Mouse (Mus musculus) brain, embryonic 18.5 days (tissue): Measurements from ENCODE around the gene Wipi1.

Source experiments
- DNase-seq: peaks from one replicate; pipeline ENCODE4 v3.0.0-alpha.2; 2012; ENCODE audit warnings: low read depth, low spot score

Wipi1 gene

DNA sequence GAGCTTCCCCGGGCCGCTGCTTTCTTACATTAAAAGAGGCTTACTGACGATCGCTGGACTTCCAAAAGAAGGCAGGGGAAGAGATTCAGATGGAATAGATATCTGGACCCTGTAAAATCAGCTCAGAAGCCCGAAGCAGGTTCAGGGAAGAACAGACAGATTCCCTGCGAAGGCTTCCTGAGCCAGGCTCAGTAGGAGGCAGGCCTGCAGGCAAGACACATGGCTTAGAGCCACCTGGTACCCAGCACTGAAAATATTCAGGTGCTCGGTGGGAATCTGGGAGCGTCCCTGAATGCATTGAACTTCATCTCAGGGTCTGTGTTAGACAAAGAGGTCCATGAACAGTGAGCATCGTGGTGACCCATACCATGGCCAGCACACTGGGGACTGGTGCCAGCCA, 31.8 kb downstream of the Wipi1 start:
- no peak for DNase-seq

DNA sequence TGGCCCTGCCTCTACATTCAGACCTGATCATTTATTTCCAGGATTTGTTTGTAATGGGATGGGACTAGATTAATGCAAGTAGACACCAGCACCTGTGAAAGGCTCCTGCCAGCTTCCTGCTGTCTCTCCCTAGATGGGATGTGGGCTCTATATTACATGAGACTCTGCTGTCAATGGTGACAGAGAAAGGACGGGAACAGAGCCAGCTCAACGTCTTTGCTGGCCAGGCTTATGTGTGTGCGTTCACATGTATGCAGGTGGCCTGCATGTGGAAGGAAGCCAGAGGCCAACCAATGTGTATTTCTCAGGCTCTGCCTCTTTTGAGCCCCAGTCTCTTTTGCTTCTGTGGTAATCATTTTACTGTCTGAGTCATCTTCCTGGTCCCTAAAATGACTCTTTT, 33.2 kb downstream of the Wipi1 start:
- DNase-seq: no peak

DNA sequence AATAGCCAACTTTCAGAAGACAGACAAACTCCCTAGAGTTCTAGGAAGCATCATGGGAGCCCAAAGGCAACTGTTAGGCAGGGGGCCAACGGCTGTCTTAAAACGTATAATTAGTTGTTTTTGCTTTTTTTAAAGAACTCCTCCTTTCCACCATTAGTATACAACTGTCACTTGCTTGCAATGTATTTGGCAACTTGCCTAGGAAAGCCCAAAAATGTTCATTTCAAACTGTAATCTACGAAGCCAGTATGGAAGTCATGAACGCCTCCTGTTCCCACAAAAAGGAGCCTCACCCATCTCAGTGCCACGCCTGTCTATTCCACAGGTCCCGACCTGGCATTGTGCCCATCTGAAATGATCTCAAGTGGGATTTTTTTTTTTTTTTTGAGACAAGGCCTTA, 35.9 kb downstream of the Wipi1 start:
- peak; percentile 37 for DNase-seq

DNA sequence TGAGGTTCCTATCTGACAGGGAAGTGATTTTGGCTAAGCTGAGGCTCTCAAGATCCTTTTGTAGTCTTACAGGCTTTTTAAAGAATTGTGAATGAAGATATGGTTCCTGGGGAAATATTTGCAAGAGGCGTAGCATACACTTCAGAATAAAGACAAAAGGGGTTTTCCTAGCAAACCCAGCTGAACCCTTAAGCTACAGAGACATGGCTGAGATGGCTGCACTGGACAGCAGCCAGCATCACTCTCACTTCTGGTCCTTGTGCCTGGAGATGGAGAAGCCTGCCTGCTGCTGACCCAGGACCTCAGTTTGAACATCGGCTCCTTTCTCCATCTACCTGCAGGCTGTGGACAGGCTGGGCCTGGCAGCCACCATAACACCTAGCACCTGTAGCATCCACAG, 37.2 kb downstream of the Wipi1 start:
- no peak for DNase-seq

- no peak for DNase-seq
Measured at GRCm38 (mm10) chr11:109572051-109572450, 39.7 kb downstream of the Wipi1 start.

GRCm38 (mm10) chr11:109569809-109570208, 42.0 kb downstream of the Wipi1 start:
- no peak for DNase-seq

DNA sequence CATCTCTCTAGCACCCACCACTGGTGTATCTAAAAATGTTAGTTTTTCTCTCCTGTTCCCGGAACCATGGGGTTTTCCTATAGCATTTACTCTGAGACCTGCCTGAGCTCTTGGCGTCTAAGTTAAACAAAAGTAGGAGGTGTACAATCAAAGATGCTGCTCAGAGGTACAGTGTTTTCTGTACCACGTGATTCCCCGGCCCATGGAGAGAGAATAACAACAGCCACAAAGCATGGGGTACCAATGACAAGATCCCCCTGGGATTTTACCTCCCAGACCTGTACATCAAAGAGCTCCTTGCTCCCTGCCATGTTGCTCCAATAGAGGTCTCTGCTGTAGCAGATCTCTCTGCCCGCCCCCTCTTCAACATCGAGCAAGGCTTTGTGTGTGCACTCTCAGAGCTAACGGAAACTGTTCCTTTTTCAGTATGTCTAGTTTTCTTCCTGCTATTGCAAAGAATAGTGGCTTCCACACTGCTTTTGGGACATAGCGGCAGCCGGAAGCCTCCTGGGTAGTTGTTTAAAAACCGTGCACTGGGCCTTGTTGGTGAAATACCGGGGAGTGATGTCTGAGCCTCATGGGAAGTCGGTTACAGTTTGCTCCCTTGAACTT, 42.7 kb downstream of the Wipi1 start:
- no peak for DNase-seq

DNA sequence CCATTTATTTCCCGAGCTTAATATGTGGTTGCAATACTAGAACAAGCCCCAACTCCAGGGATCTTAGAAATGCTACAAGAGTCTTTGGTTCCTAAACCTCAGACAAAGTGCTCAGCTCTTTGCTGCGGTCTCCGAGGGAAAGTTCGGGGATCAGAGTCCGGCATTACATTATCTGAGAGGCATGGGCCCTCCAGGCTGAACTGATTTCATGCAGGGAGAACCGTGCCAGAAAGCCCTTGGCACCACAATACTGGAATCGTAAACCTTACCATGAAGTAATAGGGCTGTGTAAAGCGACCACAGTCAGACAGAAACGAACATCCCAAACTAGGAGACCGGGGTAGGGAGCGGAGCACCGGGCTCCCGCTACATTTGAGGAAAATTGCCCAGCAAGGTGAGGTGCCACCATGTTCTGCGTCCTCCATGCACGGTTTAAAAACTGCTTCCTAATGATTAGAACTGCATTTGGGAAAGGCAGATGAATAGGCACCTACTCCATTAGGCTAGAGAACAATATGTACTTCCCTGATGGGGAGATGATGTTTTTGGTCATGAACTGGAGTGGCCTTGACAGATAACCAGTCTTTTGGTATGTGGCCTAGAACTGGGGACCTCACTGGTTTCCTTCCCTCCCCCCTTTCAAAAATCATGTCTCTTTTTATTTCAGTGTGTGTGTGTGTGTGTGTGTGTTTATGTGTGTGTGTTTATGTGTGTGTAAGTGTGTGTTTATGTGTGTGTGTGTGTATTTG, 47.1 kb downstream of the Wipi1 start:
- DNase-seq: no peak

GRCm38 (mm10) chr11:109563708-109564107, 48.1 kb downstream of the Wipi1 start:
- no peak for DNase-seq

GRCm38 (mm10) chr11:109561445-109561844, 50.3 kb downstream of the Wipi1 start:
- DNase-seq: no peak

- no peak for DNase-seq
Measured at GRCm38 (mm10) chr11:109560793-109561257, 50.9 kb downstream of the Wipi1 start.

- no peak for DNase-seq
Measured at GRCm38 (mm10) chr11:109559241-109559640, 52.5 kb downstream of the Wipi1 start.

GRCm38 (mm10) chr11:109557419-109557818, 54.3 kb downstream of the Wipi1 start:
- DNase-seq: no peak

DNA sequence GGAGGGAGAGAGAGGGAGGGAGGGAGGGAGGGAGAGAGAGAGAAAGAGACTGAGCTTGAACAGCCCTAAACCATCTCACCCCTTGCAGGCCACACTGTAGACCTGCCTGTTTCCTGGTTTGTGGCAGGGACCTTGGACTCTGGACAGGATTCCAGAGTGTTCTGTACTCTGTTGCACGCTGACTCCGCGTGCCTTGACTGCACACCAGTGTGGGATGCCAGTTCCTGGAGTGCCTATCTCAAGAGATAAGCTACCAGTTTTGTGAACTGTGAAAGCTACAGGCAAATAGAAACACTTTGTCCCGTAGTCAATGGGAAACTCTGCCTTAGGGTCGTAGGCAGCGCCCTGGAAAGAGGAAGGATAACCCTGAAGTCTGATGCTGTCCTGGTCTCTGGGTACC, 55.6 kb downstream of the Wipi1 start:
- no peak for DNase-seq

- no peak for DNase-seq
Measured at GRCm38 (mm10) chr11:109554443-109554842, 57.3 kb downstream of the Wipi1 start.

GRCm38 (mm10) chr11:109553921-109554320, 57.8 kb downstream of the Wipi1 start:
- no peak for DNase-seq

DNA sequence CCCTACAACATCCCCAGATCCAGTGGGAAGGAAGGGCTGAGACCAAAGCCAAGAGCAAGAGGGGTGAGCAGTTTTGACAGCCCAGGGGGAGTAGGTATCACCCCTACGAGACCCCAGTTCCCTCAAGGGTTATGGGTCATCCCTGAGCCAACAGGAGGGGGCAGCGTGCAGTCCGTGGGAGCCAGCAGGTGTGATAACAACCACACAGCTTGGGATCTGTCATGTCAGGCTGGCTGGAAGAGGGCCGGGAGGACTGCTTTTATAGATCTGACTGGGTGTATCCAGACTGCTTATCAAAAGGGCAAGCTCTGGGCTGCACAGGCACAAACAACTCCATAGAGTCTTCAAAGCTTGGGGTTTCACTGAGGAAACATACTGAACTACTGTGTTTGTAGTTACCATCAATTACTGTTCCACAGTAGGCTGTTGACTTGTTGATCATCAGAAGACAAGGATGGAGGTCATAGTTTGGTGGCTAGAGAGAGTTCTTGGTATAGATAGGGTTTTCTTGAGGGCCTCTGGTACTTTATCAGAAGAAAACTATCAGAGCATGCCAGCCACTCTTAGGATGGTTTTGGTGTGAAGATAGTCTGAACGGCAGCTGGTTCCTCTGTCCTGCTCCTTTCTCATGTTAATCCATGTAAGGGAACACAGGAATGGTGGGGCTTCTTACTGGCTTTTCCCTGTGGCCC, 62.0 kb downstream of the Wipi1 start:
- no peak for DNase-seq

GRCm38 (mm10) chr11:109547652-109548051, 64.1 kb downstream of the Wipi1 start:
- DNase-seq: no peak

- DNase-seq: no peak
Measured at GRCm38 (mm10) chr11:109546305-109547001, 65.3 kb downstream of the Wipi1 start.

DNA sequence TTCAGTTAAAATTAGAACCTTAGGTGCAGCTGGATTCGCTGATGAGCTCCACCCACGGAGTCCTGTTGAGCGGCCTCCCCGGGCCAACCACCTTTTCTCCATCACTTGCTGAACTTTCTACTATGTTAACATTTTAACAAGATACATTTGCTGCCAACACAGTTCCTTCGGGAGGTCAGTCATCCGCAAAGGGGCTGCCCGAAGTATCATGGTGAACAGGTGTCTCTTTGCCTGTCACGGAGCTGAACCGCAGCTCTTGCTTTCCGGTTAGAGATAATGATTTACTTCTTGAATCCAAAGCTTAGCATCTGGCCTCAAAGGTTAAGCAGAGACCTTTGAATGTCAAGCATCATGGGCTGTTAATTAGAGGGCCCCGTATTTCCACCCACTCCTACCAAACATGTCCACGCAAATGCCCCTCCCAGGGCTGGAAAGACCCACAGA, 66.0 kb downstream of the Wipi1 start:
- DNase-seq: no peak

GRCm38 (mm10) chr11:109545265-109545664, 66.5 kb downstream of the Wipi1 start:
- no peak for DNase-seq

- no peak for DNase-seq
Measured at GRCm38 (mm10) chr11:109544432-109544831, 67.3 kb downstream of the Wipi1 start.
